Mouse (Mus musculus): Measurements from ENCODE around the gene Erp44.

Erp44 gene

GRCm38 (mm10) chr4:48236721-48237120 is 42.6 kb downstream of the Erp44 start:
- DNase-seq, result no peak

- peak; percentile 46 for DNase-seq
These were observed 52.6 kb downstream of the Erp44 start for GRCm38 (mm10) chr4:48226800-48227199.

GRCm38 (mm10) chr4:48225604-48226003 is 53.8 kb downstream of the Erp44 start:
- DNase-seq, result peak; percentile 45

- peak; percentile 88 for DNase-seq
These were observed 54.2 kb downstream of the Erp44 start for GRCm38 (mm10) chr4:48225173-48225572.

- no peak for DNase-seq
These were observed 75.8 kb downstream of the Erp44 start for GRCm38 (mm10) chr4:48203564-48203963.

GRCm38 (mm10) chr4:48198447-48198846 is 80.9 kb downstream of the Erp44 start:
- DNase-seq, result no peak

- no peak for DNase-seq
These were observed 81.4 kb downstream of the Erp44 start for GRCm38 (mm10) chr4:48197925-48198324.

GRCm38 (mm10) chr4:48182115-48182806 is 97.1 kb downstream of the Erp44 start:
- no peak for DNase-seq

GRCm38 (mm10) chr4:48181366-48181765 is 98.0 kb downstream of the Erp44 start:
- no peak for DNase-seq

GRCm38 (mm10) chr4:48180922-48181321 is 98.4 kb downstream of the Erp44 start:
- DNase-seq, result no peak

- no peak for DNase-seq
These were observed 103.7 kb downstream of the Erp44 start for GRCm38 (mm10) chr4:48175666-48176065.

- DNase-seq, result no peak
These were observed 115.5 kb downstream of the Erp44 start for GRCm38 (mm10) chr4:48163851-48164250.

GRCm38 (mm10) chr4:48160386-48160785 is 119.0 kb downstream of the Erp44 start:
- no peak for DNase-seq

GRCm38 (mm10) chr4:48155864-48156263 is 123.5 kb downstream of the Erp44 start:
- peak; percentile 49 for DNase-seq

GRCm38 (mm10) chr4:48153229-48153628 is 126.1 kb downstream of the Erp44 start:
- no peak for DNase-seq

- DNase-seq, result no peak
These were observed 129.9 kb downstream of the Erp44 start for GRCm38 (mm10) chr4:48149492-48149891.

Data from lung, postnatal 36 days (tissue).